Mouse (Mus musculus) bone marrow macrophage, adult 2 months (primary cell): Measurements from ENCODE around the gene Gm17087.

Experiments used
- CTCF ChIP-seq: IDR thresholded peaks from 2 replicates; pipeline ENCODE4 v1.5.1; 2012; ENCODE audit warnings: low read depth, mild to moderate bottlenecking, low read length, moderate library complexity
- POLR2A ChIP-seq: IDR thresholded peaks from 2 replicates; pipeline ENCODE4 v1.6.1; 2012; ENCODE audit warnings: mild to moderate bottlenecking, low read depth, low read length, borderline replicate concordance

DNA sequence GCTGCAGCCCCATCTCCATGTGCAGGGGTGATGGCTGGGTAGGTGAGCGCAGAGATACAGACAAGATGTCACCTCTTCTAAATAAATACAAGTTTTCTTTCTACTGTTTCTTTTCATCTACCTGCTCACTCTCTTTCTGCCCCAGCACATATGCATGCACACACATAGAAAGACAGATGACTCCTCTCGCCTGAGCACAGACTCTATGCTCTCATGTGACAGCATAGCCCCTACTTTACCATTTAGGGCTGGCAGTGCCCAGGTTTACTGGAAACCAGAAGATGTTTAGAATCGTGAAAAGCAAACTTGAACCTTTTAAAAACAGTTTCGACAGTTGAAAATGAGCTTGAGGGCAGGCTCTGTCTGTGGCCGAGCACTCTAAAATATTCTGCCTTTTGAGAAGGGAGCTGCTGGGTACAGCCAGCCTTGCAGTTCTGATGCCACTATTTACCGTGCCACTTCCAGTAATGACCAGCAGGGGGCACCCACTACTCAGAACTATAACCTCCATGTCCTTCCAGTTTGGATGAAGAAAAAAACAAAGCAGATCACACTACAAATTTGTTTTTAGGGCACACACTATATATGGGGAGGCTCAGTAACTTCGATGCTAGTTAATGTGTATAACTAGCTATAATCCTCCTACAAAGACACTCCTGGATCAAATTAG lies 47.3 kb upstream of the Gm17087 start:
- TF ChIP-seq CTCF (peak; percentile 45; the same call in 1 of the 2 replicates), POLR2A (no peak)
